Mouse (Mus musculus): ENCODE data around the gene Vmn1r116. TPM values are rescaled to one million over a fixed set of nuclear protein-coding genes. Genes with fewer than 3 reads are reported as not detected.
"Not testable (repeated sequence)": the region's sequence is repeated elsewhere in the genome, so short reads cannot be mapped to it uniquely, and the experiment has no call there.

Gene Vmn1r116
- not detected for total RNA-seq (2022)

DNA sequence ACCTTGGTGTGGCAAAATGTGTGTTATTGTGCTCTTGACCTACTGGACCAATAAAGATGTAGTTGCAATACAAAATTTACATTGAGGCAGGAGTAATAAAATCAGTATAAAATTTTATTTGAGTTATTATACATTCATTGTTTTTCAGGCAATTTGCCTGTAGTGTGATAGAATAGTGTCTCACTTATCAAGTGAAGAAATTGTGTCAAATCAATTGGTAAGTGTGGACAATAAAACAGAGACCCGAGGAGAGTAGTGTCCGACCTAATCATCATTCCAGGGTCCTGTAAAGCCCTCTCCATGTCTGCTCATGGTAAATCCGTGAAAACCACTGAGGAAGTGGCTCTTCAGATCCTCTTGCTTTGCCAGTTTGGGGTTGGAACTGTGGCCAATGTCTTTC is at the start of gene Vmn1r116:
Gene Vmn1r116, plus strand, starts transcription at position 301 of the 400 bp plus-strand sequence.
- not testable (repeated sequence) for DNase-seq (ENCODE audit: low spot score in 2 of 2)

- not testable (repeated sequence) for DNase-seq (ENCODE audit: low spot score in 2 of 2)
These were observed 27.2 kb upstream of the Vmn1r116 start, which contains the start of gene Vmn1r115 for GRCm38 (mm10) chr7:20844885-20845284. Gene Vmn1r115 (minus strand): TSS chr7:20844985.

GRCm38 (mm10) chr7:20884021-20884420 is 12.0 kb downstream of the Vmn1r116 start, which contains the start of gene Vmn1r117:
Gene Vmn1r117 (minus strand): TSS chr7:20884121.
- not testable (repeated sequence) for DNase-seq (ENCODE audit: low spot score in 2 of 2)

DNA sequence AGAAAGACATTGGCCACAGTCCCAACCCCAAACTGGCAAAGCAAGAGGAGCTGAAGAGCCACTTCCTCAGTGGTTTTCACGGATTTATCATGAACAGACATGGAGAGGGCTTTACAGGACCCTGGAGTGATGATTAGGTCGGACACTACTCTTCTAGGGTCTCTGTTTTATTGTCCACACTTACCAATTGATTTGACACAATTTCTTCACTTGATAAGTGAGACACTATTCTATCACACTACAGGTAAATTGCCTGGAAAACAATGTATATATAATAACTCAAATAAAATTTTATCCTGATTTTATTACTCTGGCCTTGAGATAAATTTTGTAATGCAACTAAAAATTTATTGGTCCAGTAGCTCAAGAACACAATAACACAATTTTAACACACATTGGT is 40.2 kb downstream of the Vmn1r116 start, which contains the start of gene Vmn1r118:
Gene Vmn1r118, minus strand, starts transcription at position 101 of the 400 bp plus-strand sequence.
- not testable (repeated sequence) for DNase-seq (ENCODE audit: low spot score in 2 of 2)

Other genes with a start within 250 kb of the Vmn1r116 start
- gene Vmn1r107, start 203.3 kb upstream of the Vmn1r116 start, total RNA-seq (2022): not detected
- gene Vmn1r111, start 169.0 kb upstream of the Vmn1r116 start, total RNA-seq (2022): not detected
- gene Gm10668, start 141.6 kb upstream of the Vmn1r116 start, total RNA-seq (2022): not detected
- not detected for gene Vmn1r112, start 101.1 kb upstream of the Vmn1r116 start, total RNA-seq (2022)
- not detected for gene Vmn1r113, start 85.0 kb upstream of the Vmn1r116 start, total RNA-seq (2022)
- gene Vmn1r114, start 60.1 kb upstream of the Vmn1r116 start, total RNA-seq (2022): not detected
- gene Vmn1r115, start 27.3 kb upstream of the Vmn1r116 start, total RNA-seq (2022): not detected
- gene Vmn1r117, start 11.9 kb downstream of the Vmn1r116 start, total RNA-seq (2022): not detected
- not detected for gene Vmn1r118, start 40.1 kb downstream of the Vmn1r116 start, total RNA-seq (2022)
- gene Vmn1r119, start 140.2 kb downstream of the Vmn1r116 start, total RNA-seq (2022): not detected
- gene Vmn1r120, start 181.5 kb downstream of the Vmn1r116 start, total RNA-seq (2022): not detected
- not detected for gene Vmn1r121, start 226.3 kb downstream of the Vmn1r116 start, total RNA-seq (2022)